Mouse (Mus musculus): ENCODE data around the gene Usp2.

- TF ChIP-seq GATA1 (IDR thresholded peaks at IDR 0.05; ENCODE audit: borderline replicate concordance, low read length), result no peak
- no peak for TF ChIP-seq FLI1 (IDR thresholded peaks at IDR 0.05; ENCODE audit: low read length)
Observed at GRCm38 (mm10) chr9:44067241-44067959, 579 bp downstream of the Usp2 start.
